Mouse (Mus musculus): ENCODE data around the gene Rgs9. TPM values are rescaled to one million over a fixed set of nuclear protein-coding genes. Genes with fewer than 3 reads are reported as not detected.

Rgs9 gene
- total and polyA plus RNA-seq, 2 experiments from 2014 or later, result 15.3 to 31.8 TPM

GRCm38 (mm10) chr11:109339155-109339938 lies 41.4 kb upstream of the Rgs9 start:
- Histone ChIP-seq H3K4me2 (ENCODE audit: low read depth) (no peak overlapping the region), H3K4me3 (ENCODE audit: low read depth, low read length) (no peak overlapping the region), H3K9me3 (ENCODE audit: low read length) (no peaks in the 10 kb centered on the region), H3K27me3 (ENCODE audit: insufficient read depth, low read length) (no peaks in the 10 kb centered on the region), H3K36me3 (ENCODE audit: insufficient read depth) (no peaks in the 10 kb centered on the region), H3K4me1 (ENCODE audit: insufficient read depth) (no peaks in the 10 kb centered on the region), H3K9ac (no peak overlapping the region), H3K27ac (ENCODE audit: low read depth, low read length) (no peak overlapping the region)
- DNase-seq (no peak), ATAC-seq (no peak)
- no peak for TF ChIP-seq CTCF (IDR thresholded peaks at IDR 0.05; ENCODE audit: low read depth)
- 94% methylated on average over 8 of the region's 8 CpGs for WGBS

- Histone ChIP-seq H3K9me3 (ENCODE audit: low read length) (no peaks in the 10 kb centered on the region), H3K9ac (no peak overlapping the region), H3K36me3 (ENCODE audit: insufficient read depth) (no peaks in the 10 kb centered on the region), H3K4me2 (ENCODE audit: low read depth) (no peak overlapping the region), H3K27ac (ENCODE audit: low read depth, low read length) (no peak overlapping the region), H3K27me3 (ENCODE audit: insufficient read depth, low read length) (no peaks in the 10 kb centered on the region), H3K4me1 (ENCODE audit: insufficient read depth) (no peaks in the 10 kb centered on the region), H3K4me3 (ENCODE audit: low read depth, low read length) (no peak overlapping the region)
- DNase-seq (no peak), ATAC-seq (no peak)
- 37% methylated on average over 6 of the region's 6 CpGs for WGBS
- TF ChIP-seq CTCF (IDR thresholded peaks at IDR 0.05; ENCODE audit: low read depth), result no peak
These were observed 38.0 kb upstream of the Rgs9 start for GRCm38 (mm10) chr11:109335890-109336289.

GRCm38 (mm10) chr11:109334773-109335172 lies 36.8 kb upstream of the Rgs9 start:
- TF ChIP-seq CTCF (IDR thresholded peaks at IDR 0.05; ENCODE audit: low read depth), result no peak
- Histone ChIP-seq H3K9me3 (ENCODE audit: low read length) (no peaks in the 10 kb centered on the region), H3K9ac (no peak overlapping the region), H3K27ac (ENCODE audit: low read depth, low read length) (no peak overlapping the region), H3K4me3 (ENCODE audit: low read depth, low read length) (no peak overlapping the region), H3K27me3 (ENCODE audit: insufficient read depth, low read length) (no peaks in the 10 kb centered on the region), H3K4me2 (ENCODE audit: low read depth) (no peak overlapping the region), H3K36me3 (ENCODE audit: insufficient read depth) (no peaks in the 10 kb centered on the region), H3K4me1 (ENCODE audit: insufficient read depth) (no peaks in the 10 kb centered on the region)
- no peak for DNase-seq
- WGBS, result 90% methylated on average over 4 of the region's 4 CpGs
- ATAC-seq, result no peak

GRCm38 (mm10) chr11:109332722-109333121 lies 34.8 kb upstream of the Rgs9 start:
- no peak overlapping the region for H3K9ac ChIP-seq
- no peak for ATAC-seq
- no peaks in the 10 kb centered on the region for H3K27me3 ChIP-seq (ENCODE audit: insufficient read depth, low read length)
- H3K4me2 ChIP-seq (ENCODE audit: low read depth), result no peak overlapping the region
- 58% methylated on average over 6 of the region's 6 CpGs for WGBS
- no peak for DNase-seq
- H3K4me3 ChIP-seq (ENCODE audit: low read depth, low read length), result no peak overlapping the region
- no peaks in the 10 kb centered on the region for H3K4me1 ChIP-seq (ENCODE audit: insufficient read depth)
- no peaks in the 10 kb centered on the region for H3K9me3 ChIP-seq (ENCODE audit: low read length)
- TF ChIP-seq CTCF (IDR thresholded peaks at IDR 0.05; ENCODE audit: low read depth), result no peak
- no peaks in the 10 kb centered on the region for H3K36me3 ChIP-seq (ENCODE audit: insufficient read depth)
- no peak overlapping the region for H3K27ac ChIP-seq (ENCODE audit: low read depth, low read length)

- no peak overlapping the region for H3K27ac ChIP-seq (ENCODE audit: low read depth, low read length)
- peak overlapping the region; percentile 33 for H3K4me2 ChIP-seq (ENCODE audit: low read depth)
- H3K9ac ChIP-seq, result no peak overlapping the region
- H3K9me3 ChIP-seq (ENCODE audit: low read length), result no peaks in the 10 kb centered on the region
- 9% methylated on average over 6 of the region's 6 CpGs for WGBS
- DNase-seq (peak; percentile 92), ATAC-seq (peak; percentile 95)
- no peaks in the 10 kb centered on the region for H3K36me3 ChIP-seq (ENCODE audit: insufficient read depth)
- H3K27me3 ChIP-seq (ENCODE audit: insufficient read depth, low read length), result no peaks in the 10 kb centered on the region
- no peak overlapping the region for H3K4me3 ChIP-seq (ENCODE audit: low read depth, low read length)
- TF ChIP-seq CTCF (IDR thresholded peaks at IDR 0.05; ENCODE audit: low read depth), result peak; percentile 89
- no peaks in the 10 kb centered on the region for H3K4me1 ChIP-seq (ENCODE audit: insufficient read depth)
These were observed 33.5 kb upstream of the Rgs9 start for GRCm38 (mm10) chr11:109331424-109331824.

GRCm38 (mm10) chr11:109330706-109331393 lies 32.9 kb upstream of the Rgs9 start:
- no peak for TF ChIP-seq CTCF (IDR thresholded peaks at IDR 0.05; ENCODE audit: low read depth)
- H3K9ac ChIP-seq, result no peak overlapping the region

GRCm38 (mm10) chr11:109329331-109329730 lies 31.4 kb upstream of the Rgs9 start:
- Histone ChIP-seq H3K4me1 (ENCODE audit: insufficient read depth) (no peaks in the 10 kb centered on the region), H3K9me3 (ENCODE audit: low read length) (no peaks in the 10 kb centered on the region), H3K9ac (no peak overlapping the region), H3K27me3 (ENCODE audit: insufficient read depth, low read length) (no peaks in the 10 kb centered on the region), H3K27ac (ENCODE audit: low read depth, low read length) (no peak overlapping the region), H3K36me3 (ENCODE audit: insufficient read depth) (no peaks in the 10 kb centered on the region), H3K4me3 (ENCODE audit: low read depth, low read length) (no peak overlapping the region), H3K4me2 (ENCODE audit: low read depth) (no peak overlapping the region)
- no peak for ATAC-seq
- DNase-seq, result no peak
- no peak for TF ChIP-seq CTCF (IDR thresholded peaks at IDR 0.05; ENCODE audit: low read depth)
- WGBS, result 70% methylated on average over 4 of the region's 4 CpGs

More at GRCm38 (mm10) chr11:109330706-109331393, 32.9 kb upstream of the Rgs9 start:
- Histone ChIP-seq H3K4me3 (ENCODE audit: low read depth, low read length) (no peak overlapping the region), H3K27me3 (ENCODE audit: insufficient read depth, low read length) (no peaks in the 10 kb centered on the region), H3K4me2 (ENCODE audit: low read depth) (peak overlapping the region; percentile 33), H3K4me1 (ENCODE audit: insufficient read depth) (no peaks in the 10 kb centered on the region), H3K27ac (ENCODE audit: low read depth, low read length) (no peak overlapping the region), H3K36me3 (ENCODE audit: insufficient read depth) (no peaks in the 10 kb centered on the region), H3K9me3 (ENCODE audit: low read length) (no peaks in the 10 kb centered on the region)
- DNase-seq (no peak), ATAC-seq (peak; percentile 25; the same call in 1 of the 2 replicates)
- 37% methylated on average over 17 of the region's 17 CpGs for WGBS
